Mouse (Mus musculus): ENCODE measurements around the gene Nmrk2. TPM values are rescaled to one million over a fixed set of nuclear protein-coding genes. Genes with fewer than 3 reads are reported as not detected.

Gene Nmrk2
- polyA plus RNA-seq, 1 experiment from 2014 or later = not detected

- Histone ChIP-seq H3K9ac (ENCODE audit: low read length) (no peak overlapping the region), H3K9me3 (replicated peaks; ENCODE audit: control insufficient read depth, low read length) (no peaks in the 10 kb centered on the region), H3K27ac (ENCODE audit: low read depth, low read length) (no peak overlapping the region), H3K36me3 (ENCODE audit: control insufficient read depth, insufficient read depth, low read length) (peaks cover 20% of the 10 kb centered on the region), H3K27me3 (replicated peaks; ENCODE audit: control insufficient read depth, insufficient read depth, low read length) (peaks cover 32% of the 10 kb centered on the region), H3K4me3 (ENCODE audit: low read depth, low read length) (no peak overlapping the region), H3K4me1 (ENCODE audit: control insufficient read depth, insufficient read depth, low read length) (peaks cover 9% of the 10 kb centered on the region), H3K4me2 (ENCODE audit: low read length) (no peak overlapping the region)
- DNase-seq (ENCODE audit: low spot score) = no peak
- no peak for ATAC-seq
- WGBS = 14% methylated on average over 37 of the region's 37 CpGs
These were observed 7.7 kb downstream of the Nmrk2 start for GRCm38 (mm10) chr10:81193991-81194774.

DNA sequence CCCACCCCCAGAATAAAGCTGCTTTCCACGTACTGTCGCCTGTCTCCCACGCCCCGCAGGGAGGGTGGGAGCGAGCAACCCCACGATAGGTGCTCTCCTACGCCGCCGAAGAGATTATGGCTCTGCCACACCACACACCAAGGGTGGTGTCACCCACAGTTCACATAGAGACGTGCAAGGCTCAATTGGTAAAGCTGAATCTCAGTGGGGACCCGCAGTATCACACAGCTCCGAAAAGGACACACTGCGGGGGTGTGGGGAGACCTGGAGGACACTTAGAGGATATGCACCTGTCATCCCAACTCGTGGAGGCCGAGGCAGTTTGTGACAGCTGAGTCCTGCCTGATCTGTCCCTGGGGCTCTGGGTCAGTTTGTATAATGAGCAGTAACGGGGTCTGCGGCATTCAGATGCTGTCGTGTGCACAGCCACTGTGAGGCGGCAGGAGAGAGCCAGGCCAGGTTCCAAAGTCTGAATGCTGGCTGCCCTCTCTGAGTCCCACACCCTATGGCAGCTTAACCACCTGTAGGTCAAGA, 8.8 kb downstream of the Nmrk2 start:
- Histone ChIP-seq H3K4me3 (ENCODE audit: low read depth, low read length) (peak overlapping the region; percentile 56), H3K9ac (ENCODE audit: low read length) (peak overlapping the region; percentile 76), H3K9me3 (replicated peaks; ENCODE audit: control insufficient read depth, low read length) (no peaks in the 10 kb centered on the region), H3K27ac (ENCODE audit: low read depth, low read length) (peak overlapping the region; percentile 94), H3K4me1 (ENCODE audit: control insufficient read depth, insufficient read depth, low read length) (peaks cover 9% of the 10 kb centered on the region), H3K27me3 (replicated peaks; ENCODE audit: control insufficient read depth, insufficient read depth, low read length) (peaks cover 32% of the 10 kb centered on the region), H3K36me3 (ENCODE audit: control insufficient read depth, insufficient read depth, low read length) (peaks cover 20% of the 10 kb centered on the region), H3K4me2 (ENCODE audit: low read length) (peak overlapping the region; percentile 95)
- peak; percentile 42 for DNase-seq (ENCODE audit: low spot score)
- 2% methylated on average over 19 of the region's 19 CpGs for WGBS
- ATAC-seq = no peak; the same call in 1 of the 2 replicates

GRCm38 (mm10) chr10:81192270-81192967, 9.4 kb downstream of the Nmrk2 start:
- peak; percentile 92 for ATAC-seq
- H3K4me2 ChIP-seq (ENCODE audit: low read length) = peak overlapping the region; percentile 95
- no peaks in the 10 kb centered on the region for H3K9me3 ChIP-seq (replicated peaks; ENCODE audit: control insufficient read depth, low read length)
- WGBS = 2% methylated on average over 87 of the region's 93 CpGs
- peak overlapping the region; percentile 76 for H3K9ac ChIP-seq (ENCODE audit: low read length)
- peaks cover 9% of the 10 kb centered on the region for H3K4me1 ChIP-seq (ENCODE audit: control insufficient read depth, insufficient read depth, low read length)
- H3K27ac ChIP-seq (ENCODE audit: low read depth, low read length) = peak overlapping the region; percentile 94
- peaks cover 20% of the 10 kb centered on the region for H3K36me3 ChIP-seq (ENCODE audit: control insufficient read depth, insufficient read depth, low read length)
- peak overlapping the region; percentile 56 for H3K4me3 ChIP-seq (ENCODE audit: low read depth, low read length)
- peaks cover 32% of the 10 kb centered on the region for H3K27me3 ChIP-seq (replicated peaks; ENCODE audit: control insufficient read depth, insufficient read depth, low read length)
- peak; percentile 94 for DNase-seq (ENCODE audit: low spot score)

DNA sequence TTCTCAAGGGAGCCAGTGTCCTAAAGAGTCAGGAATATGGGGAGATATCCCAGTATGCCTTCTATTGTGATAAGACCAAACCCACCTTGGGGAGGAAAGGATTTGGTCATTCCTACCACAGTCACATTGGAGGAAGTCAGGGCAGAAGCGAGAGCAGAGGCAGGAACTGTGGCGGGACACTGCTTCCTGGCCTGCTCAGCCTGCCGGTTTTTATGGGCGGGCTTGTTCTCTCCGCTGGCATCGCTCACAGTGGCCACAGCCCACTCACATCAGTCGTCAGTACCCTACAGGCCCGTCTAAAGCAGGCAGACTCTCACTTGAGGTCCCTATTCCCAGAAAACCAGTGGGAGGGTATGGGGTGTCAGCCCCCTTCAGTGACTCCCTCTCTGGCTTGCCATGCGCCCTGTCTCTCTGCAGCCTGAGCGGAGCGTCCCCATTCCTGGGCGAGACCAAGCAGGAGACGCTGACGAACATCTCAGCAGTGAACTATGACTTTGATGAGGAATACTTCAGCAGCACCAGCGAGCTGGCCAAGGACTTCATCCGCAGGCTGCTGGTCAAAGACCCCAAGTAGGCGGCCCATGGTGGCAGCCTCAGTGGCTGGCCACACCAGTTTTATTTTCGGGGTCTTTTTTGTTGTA, 10.4 kb downstream of the Nmrk2 start:
- Histone ChIP-seq H3K36me3 (ENCODE audit: control insufficient read depth, insufficient read depth, low read length) (peaks cover 27% of the 10 kb centered on the region), H3K9ac (ENCODE audit: low read length) (no peak overlapping the region), H3K4me2 (ENCODE audit: low read length) (peak overlapping the region; percentile 95), H3K27me3 (replicated peaks; ENCODE audit: control insufficient read depth, insufficient read depth, low read length) (peaks cover 25% of the 10 kb centered on the region), H3K4me1 (ENCODE audit: control insufficient read depth, insufficient read depth, low read length) (peaks cover 9% of the 10 kb centered on the region), H3K9me3 (replicated peaks; ENCODE audit: control insufficient read depth, low read length) (no peaks in the 10 kb centered on the region), H3K27ac (ENCODE audit: low read depth, low read length) (no peak overlapping the region), H3K4me3 (ENCODE audit: low read depth, low read length) (peak overlapping the region; percentile 56; the same call in 1 of the 2 replicates)
- DNase-seq (ENCODE audit: low spot score) = no peak
- no peak for ATAC-seq
- 88% methylated on average over 18 of the region's 18 CpGs for WGBS

DNA sequence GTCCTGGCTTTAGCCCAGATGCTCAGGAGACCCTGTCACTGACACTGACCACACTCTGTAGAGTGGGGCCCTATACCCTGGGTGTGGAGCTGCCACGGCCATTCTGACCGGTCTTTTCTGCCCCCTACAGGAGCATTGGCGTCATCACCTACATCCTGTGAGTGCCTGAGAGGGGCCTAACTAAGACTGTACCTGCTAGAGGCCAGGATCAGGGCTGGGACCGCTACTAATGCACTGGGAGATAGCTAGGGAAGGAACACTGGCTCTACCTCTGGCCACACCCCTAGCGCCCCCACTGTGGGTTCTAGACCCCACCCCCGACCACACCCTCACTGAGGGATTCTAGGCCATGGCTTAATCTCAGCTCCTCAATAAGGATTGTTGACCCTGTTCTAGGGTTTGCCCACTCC, 10.9 kb downstream of the Nmrk2 start:
- Histone ChIP-seq H3K4me2 (ENCODE audit: low read length) (no peak overlapping the region), H3K27ac (ENCODE audit: low read depth, low read length) (no peak overlapping the region), H3K9ac (ENCODE audit: low read length) (no peak overlapping the region), H3K27me3 (replicated peaks; ENCODE audit: control insufficient read depth, insufficient read depth, low read length) (peaks cover 20% of the 10 kb centered on the region), H3K36me3 (ENCODE audit: control insufficient read depth, insufficient read depth, low read length) (peaks cover 30% of the 10 kb centered on the region), H3K4me3 (ENCODE audit: low read depth, low read length) (no peak overlapping the region), H3K4me1 (ENCODE audit: control insufficient read depth, insufficient read depth, low read length) (peaks cover 9% of the 10 kb centered on the region), H3K9me3 (replicated peaks; ENCODE audit: control insufficient read depth, low read length) (no peaks in the 10 kb centered on the region)
- ATAC-seq = no peak
- WGBS = 74% methylated on average over 6 of the region's 6 CpGs
- DNase-seq (ENCODE audit: low spot score) = no peak

DNA sequence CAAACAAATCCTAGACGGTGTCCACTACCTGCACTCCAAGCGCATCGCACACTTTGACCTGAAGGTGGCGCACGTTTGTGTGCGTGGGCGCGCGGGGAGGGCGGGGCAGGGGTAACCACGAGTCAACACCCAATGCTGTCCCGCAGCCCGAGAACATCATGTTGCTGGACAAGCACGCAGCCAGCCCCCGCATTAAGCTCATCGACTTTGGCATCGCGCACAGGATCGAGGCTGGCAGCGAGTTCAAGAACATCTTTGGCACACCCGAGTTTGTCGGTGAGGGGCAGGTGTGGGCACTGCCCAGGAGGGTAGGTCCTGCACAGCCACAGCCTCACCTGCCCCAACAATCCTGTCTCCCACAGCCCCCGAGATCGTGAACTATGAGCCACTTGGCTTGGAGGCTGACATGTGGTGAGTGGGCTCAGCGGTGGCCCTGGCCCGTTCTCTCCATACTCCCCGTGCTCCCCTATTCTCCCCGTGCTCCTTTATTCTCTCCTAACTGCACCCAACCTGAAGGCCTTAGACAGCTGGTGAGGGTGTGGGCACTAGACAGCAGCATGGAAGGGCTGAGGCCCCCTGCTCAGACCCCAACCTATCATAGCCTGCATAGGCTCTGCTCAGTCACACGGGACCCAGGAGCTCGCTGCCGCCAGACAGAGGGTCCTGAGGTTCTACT, 11.5 kb downstream of the Nmrk2 start:
- ATAC-seq (no peak), DNase-seq (ENCODE audit: low spot score) (no peak)

GRCm38 (mm10) chr10:81189821-81190220, 12.0 kb downstream of the Nmrk2 start:
- DNase-seq (ENCODE audit: low spot score) = no peak
- 86% methylated on average over 26 of the region's 26 CpGs for WGBS
- H3K9ac ChIP-seq (ENCODE audit: low read length) = no peak overlapping the region
- H3K27me3 ChIP-seq (replicated peaks; ENCODE audit: control insufficient read depth, insufficient read depth, low read length) = peaks cover 9% of the 10 kb centered on the region
- H3K9me3 ChIP-seq (replicated peaks; ENCODE audit: control insufficient read depth, low read length) = no peaks in the 10 kb centered on the region
- no peak overlapping the region for H3K27ac ChIP-seq (ENCODE audit: low read depth, low read length)
- no peak overlapping the region for H3K4me2 ChIP-seq (ENCODE audit: low read length)
- H3K4me3 ChIP-seq (ENCODE audit: low read depth, low read length) = no peak overlapping the region
- H3K4me1 ChIP-seq (ENCODE audit: control insufficient read depth, insufficient read depth, low read length) = peaks cover 9% of the 10 kb centered on the region
- peaks cover 40% of the 10 kb centered on the region for H3K36me3 ChIP-seq (ENCODE audit: control insufficient read depth, insufficient read depth, low read length)
- ATAC-seq = no peak

More for the DNA sequence above, 11.5 kb downstream of the Nmrk2 start:
- WGBS = 69% methylated on average over 31 of the region's 31 CpGs
- H3K36me3 ChIP-seq (ENCODE audit: control insufficient read depth, insufficient read depth, low read length) = peaks cover 34% of the 10 kb centered on the region
- H3K9me3 ChIP-seq (replicated peaks; ENCODE audit: control insufficient read depth, low read length) = no peaks in the 10 kb centered on the region
- H3K27me3 ChIP-seq (replicated peaks; ENCODE audit: control insufficient read depth, insufficient read depth, low read length) = peaks cover 14% of the 10 kb centered on the region
- H3K4me1 ChIP-seq (ENCODE audit: control insufficient read depth, insufficient read depth, low read length) = peaks cover 9% of the 10 kb centered on the region
- no peak overlapping the region for H3K27ac ChIP-seq (ENCODE audit: low read depth, low read length)
- H3K9ac ChIP-seq (ENCODE audit: low read length) = no peak overlapping the region
- H3K4me3 ChIP-seq (ENCODE audit: low read depth, low read length) = no peak overlapping the region
- H3K4me2 ChIP-seq (ENCODE audit: low read length) = no peak overlapping the region

- H3K36me3 ChIP-seq (ENCODE audit: control insufficient read depth, insufficient read depth, low read length) = peaks cover 51% of the 10 kb centered on the region
- WGBS = 91% methylated on average over 9 of the region's 9 CpGs
These were observed 14.7 kb downstream of the Nmrk2 start for GRCm38 (mm10) chr10:81187161-81187560.

More at GRCm38 (mm10) chr10:81187161-81187560, 14.7 kb downstream of the Nmrk2 start:
- Histone ChIP-seq H3K4me3 (ENCODE audit: low read depth, low read length) (no peak overlapping the region), H3K4me1 (ENCODE audit: control insufficient read depth, insufficient read depth, low read length) (peaks cover 3% of the 10 kb centered on the region), H3K4me2 (ENCODE audit: low read length) (no peak overlapping the region), H3K9me3 (replicated peaks; ENCODE audit: control insufficient read depth, low read length) (no peaks in the 10 kb centered on the region), H3K9ac (ENCODE audit: low read length) (no peak overlapping the region), H3K27ac (ENCODE audit: low read depth, low read length) (no peak overlapping the region), H3K27me3 (replicated peaks; ENCODE audit: control insufficient read depth, insufficient read depth, low read length) (no peaks in the 10 kb centered on the region)
- ATAC-seq = no peak
- DNase-seq (ENCODE audit: low spot score) = no peak
